Mouse (Mus musculus) left cerebral cortex, postnatal 36 days (tissue): Measurements from ENCODE around the gene Acot13. TPM values are rescaled to one million over a fixed set of nuclear protein-coding genes. Genes with fewer than 3 reads are reported as not detected.
"Not testable (repeated sequence)": the region's sequence is repeated elsewhere in the genome, so short reads cannot be mapped to it uniquely, and the experiment has no call there.

Experiments used
- DNase-seq, 2 experiments: peaks; one replicate each; pipeline ENCODE4 v3.0.0; 2021 to 2022; ENCODE audit warnings: low spot score in 2 of 2, mixed read lengths in 1 of 2
- intact Hi-C: fragments of 180-260 bp; cut with DNase I; formaldehyde crosslinking; loops from one replicate; pipeline ENCODE4 v1.15.1; 2025
- total RNA-seq, 2 experiments: library from RNA; stranded (reverse); gene quantifications; 2 replicates each; pipeline ENCODE4 v1.2.3; 2021

Gene Acot13
- total RNA-seq: 10 to 100 TPM; 81.0 to 89.7 TPM

DNA sequence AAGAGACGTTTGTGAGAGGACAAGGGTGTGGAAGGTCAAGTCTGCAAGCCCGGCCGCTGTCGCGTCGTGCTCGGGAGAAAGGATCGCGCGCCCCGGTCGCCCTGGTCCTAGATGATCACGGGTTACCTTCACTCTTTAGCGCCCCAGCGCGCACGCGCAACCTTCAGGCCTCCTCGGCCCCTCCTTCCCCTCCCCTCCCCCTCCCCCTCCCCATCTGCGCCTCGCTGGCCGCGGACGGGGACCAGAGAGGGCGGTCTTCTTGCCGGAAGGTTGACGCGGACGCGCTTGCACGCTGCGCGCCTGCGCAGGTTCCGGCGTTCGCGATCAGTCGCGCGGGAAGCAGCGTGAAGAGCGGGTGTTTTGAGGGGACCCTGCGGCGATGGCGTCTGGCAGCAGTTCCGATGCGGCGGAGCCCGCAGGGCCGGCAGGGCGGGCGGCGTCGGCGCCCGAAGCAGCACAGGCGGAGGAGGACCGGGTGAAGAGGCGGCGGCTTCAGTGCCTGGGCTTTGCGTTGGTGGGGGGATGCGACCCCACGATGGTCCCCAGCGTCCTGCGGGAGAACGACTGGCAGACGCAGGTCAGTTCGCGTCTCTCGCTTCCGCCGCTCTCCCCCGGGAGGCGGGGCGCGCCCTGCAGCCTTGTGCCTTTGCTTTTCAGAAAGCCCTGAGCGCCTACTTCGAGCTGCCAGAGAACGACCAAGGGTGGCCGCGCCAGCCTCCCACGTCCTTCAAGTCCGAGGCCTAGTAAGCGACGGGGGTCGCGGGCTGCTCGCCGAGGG lies at the start of gene Acot13, which contains the start of gene Tdp2:
Gene Acot13, minus strand, starts transcription at position 188 of the 778 bp plus-strand sequence.
Gene Tdp2, plus strand, starts transcription at position 327 of the 778 bp plus-strand sequence.
- intact Hi-C loops: loop anchor here (1.0 kb wide), 1 partner anchor 30 kb away; the partner anchor contains the start of gene BC005537
- peak; percentile 91 to 94 for DNase-seq

DNA sequence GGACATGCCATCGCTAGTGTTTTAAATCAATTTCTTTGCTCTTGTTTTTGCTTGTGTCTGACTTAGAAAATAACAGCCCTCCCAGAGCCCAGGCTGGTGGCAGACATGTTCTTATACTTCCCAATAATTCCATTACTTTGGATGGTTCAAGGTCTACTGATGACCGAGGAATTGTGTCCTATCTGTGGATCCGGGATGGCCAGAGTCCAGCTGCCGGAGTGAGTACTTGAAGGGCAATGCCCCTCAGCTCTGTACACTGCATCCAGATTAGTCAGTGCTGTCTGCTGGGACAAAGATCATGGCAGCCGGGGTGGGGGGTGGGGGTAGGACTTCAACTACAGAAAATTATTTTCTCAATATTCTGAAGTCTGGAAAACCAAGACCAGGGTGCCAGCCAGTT lies 49.4 kb upstream of the Acot13 start:
- no peak for DNase-seq
- intact Hi-C loops: no loop called here

DNA sequence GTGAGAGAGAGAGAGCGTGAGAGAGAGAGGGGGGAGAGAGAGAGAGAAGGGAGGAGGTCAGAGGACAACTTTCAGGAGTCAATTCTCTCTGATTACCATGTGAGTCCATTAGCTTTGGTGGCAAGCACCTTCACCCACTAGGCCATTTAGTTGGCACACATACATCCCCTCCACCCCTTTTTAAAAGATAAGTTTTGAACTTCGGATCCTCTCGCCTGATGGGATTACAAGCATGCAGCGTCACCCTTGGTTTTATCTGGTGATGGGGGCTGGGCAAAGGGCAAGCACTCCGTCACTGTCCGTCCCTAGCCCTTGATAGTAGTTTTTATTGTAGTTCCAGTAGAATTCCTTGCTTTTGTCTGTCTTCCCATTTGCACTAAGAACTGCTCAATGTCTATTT lies 48.9 kb upstream of the Acot13 start:
- intact Hi-C loops: no loop called here
- DNase-seq: no peak

GRCm38 (mm10) chr13:24879359-24880040 lies 48.2 kb upstream of the Acot13 start:
- intact Hi-C loops: no loop called here

GRCm38 (mm10) chr13:24868233-24868632 lies 36.9 kb upstream of the Acot13 start:
- intact Hi-C loops: no loop called here
- DNase-seq: no peak

More at GRCm38 (mm10) chr13:24879359-24880040, 48.2 kb upstream of the Acot13 start:
- DNase-seq: no peak

GRCm38 (mm10) chr13:24867789-24868188 lies 36.4 kb upstream of the Acot13 start:
- DNase-seq: no peak
- intact Hi-C loops: no loop called here

GRCm38 (mm10) chr13:24866430-24867402 lies 35.4 kb upstream of the Acot13 start:
- intact Hi-C loops: no loop called here
- no peak for DNase-seq

- peak; percentile 34 to 37 for DNase-seq
- intact Hi-C loops: no loop called here
Observed at GRCm38 (mm10) chr13:24862520-24862919, 31.2 kb upstream of the Acot13 start.

- intact Hi-C loops: no loop called here
- no peak for DNase-seq
Observed at GRCm38 (mm10) chr13:24862021-24862420, 30.7 kb upstream of the Acot13 start.

- DNase-seq: no peak
- intact Hi-C loops: no loop called here
Observed at GRCm38 (mm10) chr13:24861084-24861483, 29.7 kb upstream of the Acot13 start.

DNA sequence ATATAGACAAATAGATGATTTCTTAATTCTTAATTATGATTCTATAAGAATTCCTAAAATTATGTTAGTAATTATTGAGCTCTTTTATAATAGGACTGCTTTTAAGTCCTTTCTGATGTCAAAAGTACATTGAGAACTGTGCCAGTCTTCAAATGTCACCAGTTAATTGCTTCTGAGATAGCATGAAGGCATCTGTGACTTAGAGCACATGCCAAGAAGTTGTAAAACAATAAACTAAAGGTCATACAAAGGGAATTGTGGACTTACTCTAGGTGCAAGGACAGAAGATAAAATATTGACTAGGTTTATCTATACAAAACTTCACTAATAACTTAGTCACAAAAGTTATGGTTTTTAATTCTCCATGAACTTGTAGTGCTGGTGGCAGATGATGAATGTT lies 27.8 kb upstream of the Acot13 start:
- no peak for DNase-seq
- intact Hi-C loops: no loop called here

GRCm38 (mm10) chr13:24852570-24852969 lies 21.2 kb upstream of the Acot13 start:
- DNase-seq: no peak
- intact Hi-C loops: no loop called here

DNA sequence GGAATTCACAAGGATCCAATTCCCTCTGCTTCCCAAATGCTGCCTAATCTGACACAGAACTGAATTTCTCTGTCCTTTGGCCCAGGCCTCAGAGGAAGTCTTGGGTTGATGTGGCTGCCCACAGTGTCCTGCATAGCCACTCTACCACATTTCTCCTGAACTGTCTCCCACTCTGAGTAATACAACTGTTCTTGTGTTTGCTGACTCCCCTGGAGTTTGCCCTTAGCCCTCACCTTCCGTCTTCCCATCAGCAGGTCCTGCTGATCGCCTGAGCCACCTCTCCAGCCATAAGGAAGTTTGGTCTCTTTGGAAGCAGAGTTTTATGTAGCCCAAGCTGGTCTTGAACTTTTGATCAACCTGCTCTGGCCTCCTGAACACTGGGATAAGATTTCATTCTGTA lies 20.6 kb upstream of the Acot13 start:
- intact Hi-C loops: no loop called here
- DNase-seq: no peak

- DNase-seq: no peak
- intact Hi-C loops: no loop called here
Observed at GRCm38 (mm10) chr13:24849318-24849717, 18.0 kb upstream of the Acot13 start.

- intact Hi-C loops: no loop called here
- peak; percentile 79 to 83 for DNase-seq
Observed at GRCm38 (mm10) chr13:24844983-24845955, 13.9 kb upstream of the Acot13 start, which contains the start of gene D130043K22Rik. Gene D130043K22Rik, plus strand, starts transcription at chr13:24845135.

DNA sequence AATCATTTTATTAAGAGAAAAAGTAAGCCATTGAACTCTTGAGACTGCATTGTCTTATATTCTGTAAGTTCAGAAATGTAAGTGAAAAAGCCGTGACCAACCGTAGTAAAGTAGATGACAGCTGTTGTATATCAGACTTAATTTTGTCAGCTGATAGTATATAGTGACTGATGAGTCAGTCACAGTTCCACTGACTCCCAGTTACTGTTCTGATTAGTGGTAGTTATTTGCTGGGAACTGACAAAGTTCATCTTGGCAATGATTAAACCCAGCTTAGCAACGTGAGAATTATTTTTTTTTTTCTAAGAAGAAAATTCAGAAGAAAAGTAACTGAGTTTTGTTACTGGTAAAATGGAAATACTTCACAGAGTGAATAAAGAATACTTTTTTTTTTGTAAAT lies 10.4 kb upstream of the Acot13 start:
- DNase-seq: no peak
- intact Hi-C loops: no loop called here

DNA sequence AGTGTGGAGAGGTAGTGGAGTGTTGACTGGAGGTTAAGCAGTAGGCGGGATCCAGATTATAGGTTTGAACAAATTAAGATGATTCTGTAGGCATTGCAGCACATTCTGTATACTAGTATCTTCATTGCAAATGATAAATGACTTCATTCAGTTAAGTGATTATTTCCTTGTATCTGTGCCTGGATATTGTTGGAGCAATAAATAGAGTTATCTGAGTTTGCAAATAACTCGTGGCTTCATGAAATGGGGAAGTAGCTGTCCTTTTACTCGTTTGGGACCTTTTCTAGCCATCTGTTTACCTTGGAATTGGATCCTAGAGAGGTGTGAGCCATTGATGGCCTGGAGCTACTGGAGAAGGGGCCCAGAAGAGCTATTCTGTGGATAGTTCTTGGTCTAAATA lies 8.5 kb upstream of the Acot13 start:
- intact Hi-C loops: no loop called here
- no peak for DNase-seq

DNA sequence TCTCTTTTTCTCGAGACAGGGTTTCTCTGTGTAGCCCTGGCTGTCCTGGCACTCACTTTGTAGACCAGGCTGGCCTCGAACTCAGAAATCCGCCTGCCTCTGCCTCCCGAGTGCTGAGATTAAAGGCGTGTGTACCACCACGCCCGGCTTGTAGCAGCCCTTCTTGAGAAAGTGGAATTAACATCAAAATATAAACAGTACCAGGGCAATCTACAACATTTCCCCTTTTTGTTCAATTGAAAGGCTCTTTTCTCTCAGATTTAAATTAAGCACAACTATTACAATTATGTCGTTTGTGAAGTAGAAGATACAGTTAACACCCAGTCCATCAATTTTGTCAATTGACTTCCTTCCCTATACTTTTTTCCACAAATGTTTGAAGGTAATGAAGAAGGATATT lies 6.4 kb upstream of the Acot13 start:
- intact Hi-C loops, DNase-seq: not testable (repeated sequence)

GRCm38 (mm10) chr13:24832811-24833155 lies 1.4 kb upstream of the Acot13 start:
- no peak for DNase-seq
- intact Hi-C loops: no loop called here
